Mouse (Mus musculus): ENCODE measurements around the gene Cc2d2b. TPM values are rescaled to one million over a fixed set of nuclear protein-coding genes. Genes with fewer than 3 reads are reported as not detected.

Gene Cc2d2b
- polyA plus RNA-seq (2015; fragmentation: Nextera tagmentation; extraction: Ambion mirVana) = 0.12 and 0.21 TPM in 2 replicates

- Histone ChIP-seq H3K4me2 (replicated peaks; ENCODE audit: low read depth) (no peak within 1 kb of the TSS), H3K9me3 (ENCODE audit: control insufficient read depth, low read length) (no peaks in the 10 kb centered on the region), H3K36me3 (ENCODE audit: control insufficient read depth, insufficient read depth, low read length) (no peaks in the 10 kb centered on the region), H3K9ac (ENCODE audit: low read length) (no peak within 1 kb of the TSS), H3K4me3 (ENCODE audit: low read depth, low read length) (no peak within 1 kb of the TSS), H3K4me1 (replicated peaks; ENCODE audit: control insufficient read depth, insufficient read depth) (no peaks in the 10 kb centered on the region), H3K27me3 (ENCODE audit: control insufficient read depth, insufficient read depth, low read length) (no peaks in the 10 kb centered on the region), H3K27ac (replicated peaks) (no peak within 1 kb of the TSS)
- ATAC-seq (ENCODE audit: low FRiP score, low TSS enrichment) = no peak
- no peak for TF ChIP-seq EP300 (optimal IDR thresholded peaks at IDR 0.05)
- TF ChIP-seq CTCF (IDR thresholded peaks at IDR 0.05; ENCODE audit: low read depth) = no peak
- no peak for DNase-seq (ENCODE audit: low spot score)
- 84% methylated on average over 14 of the region's 17 CpGs for WGBS
Observed at GRCm38 (mm10) chr19:40748559-40748958, at the start of gene Cc2d2b. Gene Cc2d2b (plus strand): TSS chr19:40748753.

- H3K4me3 ChIP-seq (ENCODE audit: low read depth, low read length) = no peak overlapping the region
- H3K4me1 ChIP-seq (replicated peaks; ENCODE audit: control insufficient read depth, insufficient read depth) = peaks cover 5% of the 10 kb centered on the region; the same call in 1 of the 2 replicates
- ATAC-seq (ENCODE audit: low FRiP score, low TSS enrichment) (no peak), DNase-seq (ENCODE audit: low spot score) (no peak)
- no peaks in the 10 kb centered on the region for H3K27me3 ChIP-seq (ENCODE audit: control insufficient read depth, insufficient read depth, low read length)
- H3K36me3 ChIP-seq (ENCODE audit: control insufficient read depth, insufficient read depth, low read length) = no peaks in the 10 kb centered on the region
- H3K9ac ChIP-seq (ENCODE audit: low read length) = no peak overlapping the region
- no peak overlapping the region for H3K27ac ChIP-seq (replicated peaks)
- H3K9me3 ChIP-seq (ENCODE audit: control insufficient read depth, low read length) = no peaks in the 10 kb centered on the region
- no peak overlapping the region for H3K4me2 ChIP-seq (replicated peaks; ENCODE audit: low read depth)
- TF ChIP-seq EP300 (optimal IDR thresholded peaks at IDR 0.05) = no peak
- TF ChIP-seq CTCF (IDR thresholded peaks at IDR 0.05; ENCODE audit: low read depth) = no peak
- 77% methylated on average over 5 of the region's 5 CpGs for WGBS
Observed at GRCm38 (mm10) chr19:40699816-40700215, 48.7 kb upstream of the Cc2d2b start.

- Histone ChIP-seq H3K9ac (ENCODE audit: low read length) (no peak overlapping the region), H3K9me3 (ENCODE audit: control insufficient read depth, low read length) (no peaks in the 10 kb centered on the region), H3K4me1 (replicated peaks; ENCODE audit: control insufficient read depth, insufficient read depth) (peaks cover 5% of the 10 kb centered on the region; the same call in 1 of the 2 replicates), H3K27me3 (ENCODE audit: control insufficient read depth, insufficient read depth, low read length) (no peaks in the 10 kb centered on the region), H3K4me2 (replicated peaks; ENCODE audit: low read depth) (0 out of 2 replicates have a peak overlapping the region, but pooled peaks have one; percentile 11), H3K36me3 (ENCODE audit: control insufficient read depth, insufficient read depth, low read length) (no peaks in the 10 kb centered on the region), H3K4me3 (ENCODE audit: low read depth, low read length) (no peak overlapping the region), H3K27ac (replicated peaks) (no peak overlapping the region)
- 46% methylated on average over 4 of the region's 4 CpGs for WGBS
- no peak for DNase-seq (ENCODE audit: low spot score)
- ATAC-seq (ENCODE audit: low FRiP score, low TSS enrichment) = no peak
- TF ChIP-seq CTCF (IDR thresholded peaks at IDR 0.05; ENCODE audit: low read depth) (no peak), EP300 (optimal IDR thresholded peaks at IDR 0.05) (no peak)
Observed at GRCm38 (mm10) chr19:40702406-40702805, 46.1 kb upstream of the Cc2d2b start.

GRCm38 (mm10) chr19:40712889-40713628, 35.5 kb upstream of the Cc2d2b start:
- ATAC-seq (ENCODE audit: low FRiP score, low TSS enrichment) (no peak), DNase-seq (ENCODE audit: low spot score) (no peak)
- Histone ChIP-seq H3K4me2 (replicated peaks; ENCODE audit: low read depth) (no peak overlapping the region), H3K4me1 (replicated peaks; ENCODE audit: control insufficient read depth, insufficient read depth) (no peaks in the 10 kb centered on the region), H3K27me3 (ENCODE audit: control insufficient read depth, insufficient read depth, low read length) (no peaks in the 10 kb centered on the region), H3K36me3 (ENCODE audit: control insufficient read depth, insufficient read depth, low read length) (no peaks in the 10 kb centered on the region), H3K27ac (replicated peaks) (no peak overlapping the region), H3K4me3 (ENCODE audit: low read depth, low read length) (no peak overlapping the region), H3K9ac (ENCODE audit: low read length) (no peak overlapping the region), H3K9me3 (ENCODE audit: control insufficient read depth, low read length) (no peaks in the 10 kb centered on the region)
- no peak for TF ChIP-seq CTCF (IDR thresholded peaks at IDR 0.05; ENCODE audit: low read depth)
- no peak for TF ChIP-seq EP300 (optimal IDR thresholded peaks at IDR 0.05)
- WGBS = 83% methylated on average over 15 of the region's 16 CpGs

- Histone ChIP-seq H3K36me3 (ENCODE audit: control insufficient read depth, insufficient read depth, low read length) (no peaks in the 10 kb centered on the region), H3K9me3 (ENCODE audit: control insufficient read depth, low read length) (no peaks in the 10 kb centered on the region), H3K4me1 (replicated peaks; ENCODE audit: control insufficient read depth, insufficient read depth) (no peaks in the 10 kb centered on the region), H3K4me3 (ENCODE audit: low read depth, low read length) (no peak overlapping the region), H3K4me2 (replicated peaks; ENCODE audit: low read depth) (no peak overlapping the region), H3K27me3 (ENCODE audit: control insufficient read depth, insufficient read depth, low read length) (no peaks in the 10 kb centered on the region), H3K27ac (replicated peaks) (no peak overlapping the region), H3K9ac (ENCODE audit: low read length) (no peak overlapping the region)
- WGBS = 54% methylated on average over 5 of the region's 5 CpGs
- TF ChIP-seq CTCF (IDR thresholded peaks at IDR 0.05; ENCODE audit: low read depth) = no peak
- no peak for TF ChIP-seq EP300 (optimal IDR thresholded peaks at IDR 0.05)
- no peak for ATAC-seq (ENCODE audit: low FRiP score, low TSS enrichment)
- no peak for DNase-seq (ENCODE audit: low spot score)
Observed at GRCm38 (mm10) chr19:40714700-40715099, 33.9 kb upstream of the Cc2d2b start.

- H3K27me3 ChIP-seq (ENCODE audit: control insufficient read depth, insufficient read depth, low read length) = no peaks in the 10 kb centered on the region
- TF ChIP-seq EP300 (optimal IDR thresholded peaks at IDR 0.05) (no peak), CTCF (IDR thresholded peaks at IDR 0.05; ENCODE audit: low read depth) (no peak)
- H3K36me3 ChIP-seq (ENCODE audit: control insufficient read depth, insufficient read depth, low read length) = no peaks in the 10 kb centered on the region; the same call in 1 of the 2 replicates
- no peak overlapping the region for H3K4me2 ChIP-seq (replicated peaks; ENCODE audit: low read depth)
- 68% methylated on average over 6 of the region's 6 CpGs for WGBS
- H3K4me3 ChIP-seq (ENCODE audit: low read depth, low read length) = no peak overlapping the region
- no peaks in the 10 kb centered on the region for H3K4me1 ChIP-seq (replicated peaks; ENCODE audit: control insufficient read depth, insufficient read depth)
- ATAC-seq (ENCODE audit: low FRiP score, low TSS enrichment) = no peak
- H3K9ac ChIP-seq (ENCODE audit: low read length) = no peak overlapping the region
- no peak overlapping the region for H3K27ac ChIP-seq (replicated peaks)
- DNase-seq (ENCODE audit: low spot score) = no peak
- no peaks in the 10 kb centered on the region for H3K9me3 ChIP-seq (ENCODE audit: control insufficient read depth, low read length)
Observed at GRCm38 (mm10) chr19:40716981-40717380, 31.6 kb upstream of the Cc2d2b start.
